Mouse (Mus musculus) forebrain, embryonic 15.5 days (tissue): ENCODE measurements around the gene Milr1. TPM values are rescaled to one million over a fixed set of nuclear protein-coding genes. Genes with fewer than 3 reads are reported as not detected.

ENCODE experiments used
- microRNA-seq: library from miRNA; unstranded; fragments of <30 nt; microRNA quantifications from one replicate; pipeline ENCODE4, GENCODE M21; 2016
- polyA plus RNA-seq: library from polyadenylated mRNA; unstranded; fragments of >200 nt; fragmentation: Nextera tagmentation; extraction: Ambion mirVana; gene quantifications from 2 replicates; pipeline ENCODE4 v1.2.1, GENCODE M21; 2015

Milr1 gene
- polyA plus RNA-seq, 1 experiment from 2014 or later = 0.52 TPM

Small RNA genes within 50 kb of the gene (microRNA-seq; reads per million reads assigned to microRNA genes)
- not detected for gene Gm25994
- gene Mir3064 = 13.0 reads per million, percentile 28 among the genes with 10 or more reads in this experiment

Other genes starting within 250 kb of the Milr1 start
- gene Tex2, start 137.8 kb upstream of the Milr1 start, polyA plus RNA-seq = 14.0 and 15.2 TPM in 2 replicates
- 12.1 and 14.3 TPM in 2 replicates for gene Pecam1, start 598 bp upstream of the Milr1 start, polyA plus RNA-seq
- 9.9 and 11.0 TPM in 2 replicates for gene Polg2, start 28.3 kb downstream of the Milr1 start, polyA plus RNA-seq
- 512 and 520 TPM in 2 replicates for gene Ddx5, start 38.0 kb downstream of the Milr1 start, polyA plus RNA-seq
- gene Cep95, start 38.0 kb downstream of the Milr1 start, polyA plus RNA-seq = 20.5 and 21.2 TPM in 2 replicates
- gene Smurf2, start 169.5 kb downstream of the Milr1 start, polyA plus RNA-seq = 15.4 and 16.0 TPM in 2 replicates
- gene Kpna2, start 248.3 kb downstream of the Milr1 start, polyA plus RNA-seq = 262 and 282 TPM in 2 replicates